Mouse (Mus musculus) bone marrow, adult 2 months (tissue): ENCODE data around the gene Cldn9. TPM values are rescaled to one million over a fixed set of nuclear protein-coding genes. Genes with fewer than 3 reads are reported as not detected.
A peak's percentile ranks its signal among the peaks of the same experiment; 100 is the strongest.

Experiments used
- H3K27ac ChIP-seq: fragments of 200-500 bp; 2 replicates; pipeline ENCODE4 v1.5.1; 2012; ENCODE audit warnings: low read depth, mild to moderate bottlenecking, control low read depth, inconsistent platforms, low read length; ENCODE audit not compliant: control insufficient read depth, poor library complexity, insufficient read depth
- H3K4me1 ChIP-seq: fragments of 200-500 bp; 2 replicates; pipeline ENCODE4 v1.6.1; 2011; ENCODE audit warnings: low read length; ENCODE audit not compliant: control insufficient read depth, insufficient read depth
- H3K4me3 ChIP-seq: fragments of 200-500 bp; replicated peaks from 2 replicates; pipeline ENCODE3; 2011; ENCODE audit warnings: mild to moderate bottlenecking, low read depth, low read length, control low read depth; ENCODE audit not compliant: control insufficient read depth
- CTCF ChIP-seq: fragments of 200-500 bp; IDR thresholded peaks from 2 replicates; pipeline ENCODE4 v1.5.1; 2011; ENCODE audit warnings: low read length, control low read depth; ENCODE audit not compliant: control insufficient read depth, insufficient read depth
- POLR2A ChIP-seq: fragments of 200-500 bp; IDR thresholded peaks from 2 replicates; pipeline ENCODE4 v1.6.1; 2011; ENCODE audit warnings: low read depth, mild to moderate bottlenecking, control low read depth, low read length, borderline replicate concordance; ENCODE audit not compliant: control insufficient read depth
- WGBS: fragments of 180-500 bp; shearing (Covaris S2); methylation state at CpG from one replicate; pipeline ENCODE4 v1.1.7; 2018; 5-methylcytosine and 5-hydroxymethylcytosine counted together
- polyA plus RNA-seq: library from polyadenylated mRNA; stranded (reverse); fragments of >200 nt; gene quantifications from 2 replicates; pipeline ENCODE4 v1.2.4, GENCODE M21; 2011; ENCODE audit warnings: low replicate concordance; ENCODE audit not compliant: missing spikeins, insufficient read depth, insufficient read length

The Cldn9 gene
- polyA plus RNA-seq, 1 experiment = not detected

GRCm38 (mm10) chr17:23675564-23676281, 8.1 kb downstream of the Cldn9 start:
- no peak for TF ChIP-seq POLR2A
- no peak for TF ChIP-seq CTCF
- H3K27ac ChIP-seq = peak overlapping the region; percentile 21; the same call in 1 of the 2 replicates
- 15% methylated on average over 15 of the region's 15 CpGs for WGBS
- H3K4me3 ChIP-seq = peak overlapping the region; percentile 39
- H3K4me1 ChIP-seq = 0 out of 2 replicates have a peak, but pooled peaks cover 1% of the 10 kb centered on the region

GRCm38 (mm10) chr17:23675127-23675526, 8.7 kb downstream of the Cldn9 start:
- WGBS = 71% methylated on average over 5 of the region's 5 CpGs
- no peak for TF ChIP-seq POLR2A
- TF ChIP-seq CTCF = no peak
- Histone ChIP-seq H3K27ac (no peak overlapping the region), H3K4me3 (no peak overlapping the region), H3K4me1 (0 out of 2 replicates have a peak, but pooled peaks cover 1% of the 10 kb centered on the region)

GRCm38 (mm10) chr17:23674271-23674952, 9.4 kb downstream of the Cldn9 start:
- peak overlapping the region; percentile 78 for H3K4me3 ChIP-seq
- H3K27ac ChIP-seq = peak overlapping the region; percentile 12; the same call in 1 of the 2 replicates
- H3K4me1 ChIP-seq = 0 out of 2 replicates have a peak, but pooled peaks cover 1% of the 10 kb centered on the region
- TF ChIP-seq CTCF (no peak), POLR2A (no peak)
- 58% methylated on average over 9 of the region's 9 CpGs for WGBS

GRCm38 (mm10) chr17:23673424-23674073, 10.3 kb downstream of the Cldn9 start, which contains the start of the genes Hcfc1r1 and Thoc6:
Gene Hcfc1r1 (plus strand): TSS chr17:23673596.
Gene Thoc6 (minus strand): TSS chr17:23673882.
- Histone ChIP-seq H3K27ac (peak within 1 kb of the TSS; percentile 79), H3K4me3 (peak within 1 kb of the TSS; percentile 78), H3K4me1 (0 out of 2 replicates have a peak, but pooled peaks cover 1% of the 10 kb centered on the region)
- under 1% methylated on average over 45 of the region's 45 CpGs for WGBS
- peak; percentile 50; the same call in 1 of the 2 replicates for TF ChIP-seq POLR2A
- no peak for TF ChIP-seq CTCF

- no peak overlapping the region for H3K27ac ChIP-seq
- no peak overlapping the region for H3K4me3 ChIP-seq
- TF ChIP-seq POLR2A = no peak
- TF ChIP-seq CTCF = no peak
- 62% methylated on average over 3 of the region's 3 CpGs for WGBS
- H3K4me1 ChIP-seq = 0 out of 2 replicates have a peak, but pooled peaks cover 1% of the 10 kb centered on the region
Observed at GRCm38 (mm10) chr17:23672761-23673160, 11.1 kb downstream of the Cldn9 start.

- H3K27ac ChIP-seq = no peak overlapping the region
- H3K4me1 ChIP-seq = 0 out of 2 replicates have a peak, but pooled peaks cover 1% of the 10 kb centered on the region
- 88% methylated on average over 3 of the region's 3 CpGs for WGBS
- H3K4me3 ChIP-seq = no peak overlapping the region
- TF ChIP-seq POLR2A = no peak
- no peak for TF ChIP-seq CTCF
Observed at GRCm38 (mm10) chr17:23671519-23671918, 12.3 kb downstream of the Cldn9 start.

GRCm38 (mm10) chr17:23670516-23671074, 13.2 kb downstream of the Cldn9 start:
- Histone ChIP-seq H3K27ac (no peak overlapping the region), H3K4me1 (0 out of 2 replicates have a peak, but pooled peaks cover 1% of the 10 kb centered on the region), H3K4me3 (no peak overlapping the region)
- 88% methylated on average over 7 of the region's 7 CpGs for WGBS
- TF ChIP-seq CTCF (no peak), POLR2A (no peak)

GRCm38 (mm10) chr17:23665511-23665910, 18.3 kb downstream of the Cldn9 start:
- no peak for TF ChIP-seq POLR2A
- no peak for TF ChIP-seq CTCF
- Histone ChIP-seq H3K4me3 (no peak overlapping the region), H3K27ac (no peak overlapping the region), H3K4me1 (no peaks in the 10 kb centered on the region; the same call in 1 of the 2 replicates)
- 88% methylated on average over 14 of the region's 14 CpGs for WGBS
